Mouse (Mus musculus) stomach, postnatal 0 days (tissue): ENCODE data around the gene Tom1. TPM values are rescaled to one million over a fixed set of nuclear protein-coding genes. Genes with fewer than 3 reads are reported as not detected.
A peak's percentile ranks its signal among the peaks of the same experiment; 100 is the strongest.

ENCODE experiments used
- ATAC-seq: fragments of 200-750 bp; cut with Nextera tagmentation; 2 replicates; pipeline ENCODE4 v1.8.0; 2017; ENCODE audit not compliant: low FRiP score, low TSS enrichment
- DNase-seq: peaks from one replicate; pipeline ENCODE4 v3.0.0-alpha.2; 2016; ENCODE audit warnings: low spot score
- H3K27ac ChIP-seq: fragments of 300-500 bp; sonication (generic); replicated peaks from 2 replicates; pipeline ENCODE4 v1.5.1; 2014; ENCODE audit warnings: mild to moderate bottlenecking, control low read depth
- H3K27me3 ChIP-seq: fragments of 300-500 bp; sonication (generic); 2 replicates; pipeline ENCODE4 v1.6.1; 2014; ENCODE audit warnings: low read length; ENCODE audit not compliant: control insufficient read depth, insufficient read depth
- H3K36me3 ChIP-seq: fragments of 300-500 bp; sonication (generic); 2 replicates; pipeline ENCODE4 v1.6.1; 2014; ENCODE audit warnings: low read length, mixed read lengths; ENCODE audit not compliant: control insufficient read depth, insufficient read depth
- H3K4me1 ChIP-seq: fragments of 300-500 bp; sonication (generic); replicated peaks from 2 replicates; pipeline ENCODE4 v1.6.1; 2014; ENCODE audit warnings: antibody characterized with exemption; ENCODE audit not compliant: control insufficient read depth, insufficient read depth
- H3K4me2 ChIP-seq: fragments of 300-500 bp; sonication (generic); replicated peaks from 2 replicates; pipeline ENCODE4 v1.6.1; 2014; ENCODE audit warnings: low read depth, mild to moderate bottlenecking, control low read depth, moderate library complexity
- H3K4me3 ChIP-seq: fragments of 300-500 bp; sonication (generic); 2 replicates; pipeline ENCODE4 v1.5.1; 2014; ENCODE audit warnings: low read depth, low read length, control low read depth
- H3K9ac ChIP-seq: fragments of 300-500 bp; sonication (generic); 2 replicates; pipeline ENCODE4 v1.6.1; 2014; ENCODE audit warnings: mild to moderate bottlenecking, low read length, control low read depth, mixed read lengths
- H3K9me3 ChIP-seq: fragments of 300-500 bp; sonication (generic); 2 replicates; pipeline ENCODE4 v1.6.1; 2016; ENCODE audit warnings: low read length; ENCODE audit not compliant: control insufficient read depth
- CTCF ChIP-seq: IDR thresholded peaks from 2 replicates; pipeline ENCODE4 v1.5.1; 2016; ENCODE audit warnings: antibody characterized with exemption, low read depth, mild to moderate bottlenecking, moderate library complexity
- EP300 ChIP-seq: optimal IDR thresholded peaks from 2 replicates; pipeline ENCODE3; 2016; ENCODE audit warnings: antibody characterized with exemption
- WGBS: fragments of 180-500 bp; shearing (Covaris S2); extraction: QIAGEN DNeasy Blood & Tissue Kit; methylation state at CpG from one replicate; pipeline ENCODE4 v1.1.7; 2014; 5-methylcytosine and 5-hydroxymethylcytosine counted together
- polyA plus RNA-seq: library from polyadenylated mRNA; unstranded; fragments of >200 nt; fragmentation: Nextera tagmentation; extraction: Ambion mirVana; gene quantifications from 2 replicates; pipeline ENCODE4 v1.2.1, GENCODE M21; 2015

Tom1 gene
- polyA plus RNA-seq, 1 experiment from 2014 or later = 39.2 TPM

- ATAC-seq (no peak; the same call in 1 of the 2 replicates), DNase-seq (no peak)
- Histone ChIP-seq H3K9ac (peak overlapping the region; percentile 73), H3K9me3 (no peaks in the 10 kb centered on the region), H3K4me3 (peak overlapping the region; percentile 68), H3K4me1 (no peaks in the 10 kb centered on the region), H3K4me2 (peak overlapping the region; percentile 86), H3K27ac (peak overlapping the region; percentile 77), H3K36me3 (peaks cover 3% of the 10 kb centered on the region; the same call in 1 of the 2 replicates), H3K27me3 (no peaks in the 10 kb centered on the region)
- WGBS = under 1% methylated on average over 17 of the region's 17 CpGs
- no peak for TF ChIP-seq CTCF
- no peak for TF ChIP-seq EP300
These were observed 780 bp downstream of the Tom1 start for GRCm38 (mm10) chr8:75034285-75034684.

- ATAC-seq (no peak), DNase-seq (no peak)
- Histone ChIP-seq H3K36me3 (no peaks in the 10 kb centered on the region), H3K9me3 (no peaks in the 10 kb centered on the region), H3K27ac (no peak overlapping the region), H3K9ac (no peak overlapping the region), H3K4me3 (no peak overlapping the region), H3K4me2 (no peak overlapping the region), H3K27me3 (no peaks in the 10 kb centered on the region), H3K4me1 (no peaks in the 10 kb centered on the region)
- TF ChIP-seq CTCF (no peak), EP300 (no peak)
These were observed 2.1 kb downstream of the Tom1 start for GRCm38 (mm10) chr8:75035640-75036039.

- DNase-seq (peak; percentile 49), ATAC-seq (no peak)
- Histone ChIP-seq H3K4me2 (no peak overlapping the region), H3K27ac (peak overlapping the region; percentile 63), H3K36me3 (no peaks in the 10 kb centered on the region), H3K9me3 (no peaks in the 10 kb centered on the region), H3K4me3 (no peak overlapping the region), H3K9ac (no peak overlapping the region), H3K27me3 (no peaks in the 10 kb centered on the region), H3K4me1 (no peaks in the 10 kb centered on the region)
- no peak for TF ChIP-seq EP300
- TF ChIP-seq CTCF = no peak
These were observed 5.0 kb downstream of the Tom1 start for GRCm38 (mm10) chr8:75038497-75038896.

- Histone ChIP-seq H3K4me3 (no peak overlapping the region), H3K4me1 (no peaks in the 10 kb centered on the region), H3K9ac (no peak overlapping the region), H3K36me3 (no peaks in the 10 kb centered on the region), H3K9me3 (no peaks in the 10 kb centered on the region), H3K27ac (no peak overlapping the region), H3K4me2 (no peak overlapping the region), H3K27me3 (no peaks in the 10 kb centered on the region)
- DNase-seq (no peak), ATAC-seq (no peak)
- TF ChIP-seq CTCF (no peak), EP300 (no peak)
- WGBS = 92% methylated on average over 1 of the region's 1 CpGs
These were observed 6.2 kb downstream of the Tom1 start for GRCm38 (mm10) chr8:75039754-75040153.

- no peaks in the 10 kb centered on the region for H3K9me3 ChIP-seq
- 56% methylated on average over 2 of the region's 2 CpGs for WGBS
- ATAC-seq (no peak), DNase-seq (no peak)
- H3K9ac ChIP-seq = no peak overlapping the region
- no peaks in the 10 kb centered on the region for H3K27me3 ChIP-seq
- no peaks in the 10 kb centered on the region for H3K36me3 ChIP-seq
- no peaks in the 10 kb centered on the region for H3K4me1 ChIP-seq
- H3K27ac ChIP-seq = no peak overlapping the region
- no peak overlapping the region for H3K4me2 ChIP-seq
- TF ChIP-seq CTCF = no peak
- no peak for TF ChIP-seq EP300
- no peak overlapping the region for H3K4me3 ChIP-seq
These were observed 8.7 kb downstream of the Tom1 start for GRCm38 (mm10) chr8:75042171-75042570.

- no peaks in the 10 kb centered on the region for H3K9me3 ChIP-seq
- TF ChIP-seq EP300 = no peak
- peak overlapping the region; percentile 35; the same call in 1 of the 2 replicates for H3K27ac ChIP-seq
- no peaks in the 10 kb centered on the region for H3K36me3 ChIP-seq
- no peaks in the 10 kb centered on the region for H3K4me1 ChIP-seq
- ATAC-seq (peak; percentile 25; the same call in 1 of the 2 replicates), DNase-seq (no peak)
- no peak overlapping the region for H3K4me2 ChIP-seq
- H3K27me3 ChIP-seq = no peaks in the 10 kb centered on the region
- H3K9ac ChIP-seq = no peak overlapping the region
- 94% methylated on average over 1 of the region's 1 CpGs for WGBS
- no peak overlapping the region for H3K4me3 ChIP-seq
These were observed 9.5 kb downstream of the Tom1 start for GRCm38 (mm10) chr8:75042974-75043373.
